Mouse (Mus musculus): ENCODE results near the gene S100b.

The S100b gene

GRCm38 (mm10) chr10:76260358-76261059 lies 6.9 kb downstream of the S100b start:
- DNase-seq (ENCODE audit: low spot score), result no peak

- no peak for DNase-seq (ENCODE audit: low spot score)
These were observed 7.8 kb downstream of the S100b start for GRCm38 (mm10) chr10:76261447-76261846.

- DNase-seq (ENCODE audit: low spot score), result no peak
These were observed 8.8 kb downstream of the S100b start for GRCm38 (mm10) chr10:76262431-76262830.

GRCm38 (mm10) chr10:76271238-76271637 lies 17.6 kb downstream of the S100b start:
- no peak for DNase-seq (ENCODE audit: low spot score)

- no peak for DNase-seq (ENCODE audit: low spot score)
These were observed 21.6 kb downstream of the S100b start for GRCm38 (mm10) chr10:76275256-76275655.

- DNase-seq (ENCODE audit: low spot score), result no peak
These were observed 25.0 kb downstream of the S100b start for GRCm38 (mm10) chr10:76278541-76279097.

GRCm38 (mm10) chr10:76288268-76288993 lies 34.8 kb downstream of the S100b start:
- no peak for DNase-seq (ENCODE audit: low spot score)

GRCm38 (mm10) chr10:76289052-76289451 lies 35.4 kb downstream of the S100b start:
- no peak for DNase-seq (ENCODE audit: low spot score)

- DNase-seq (ENCODE audit: low spot score), result no peak
These were observed 36.5 kb downstream of the S100b start for GRCm38 (mm10) chr10:76289936-76290671.

- no peak for DNase-seq (ENCODE audit: low spot score)
These were observed 39.6 kb downstream of the S100b start for GRCm38 (mm10) chr10:76293222-76293621.

GRCm38 (mm10) chr10:76300133-76300532 lies 46.5 kb downstream of the S100b start:
- no peak for DNase-seq (ENCODE audit: low spot score)

GRCm38 (mm10) chr10:76306738-76307137 lies 53.1 kb downstream of the S100b start:
- no peak for DNase-seq (ENCODE audit: low spot score)
